Mouse (Mus musculus): ENCODE measurements at regions not wholly inside any gene's neighbourhood (a gene's known extent, or its start where the extent isn't known, plus 50 kb on each side); places are given as distances from the start of the nearest gene placed in this dataset.
"Not testable (repeated sequence)": the region's sequence is repeated elsewhere in the genome, so short reads cannot be mapped to it uniquely, and the experiment has no call there.

GRCm38 (mm10) chr2:53632816-53633474, 441.4 kb downstream of the Arl6ip6 start:
- DNase-seq = not testable (repeated sequence)

- DNase-seq = no peak
Measured at GRCm38 (mm10) chr2:53668599-53669372, 416.6 kb downstream of the Rprm start.

- no peak for DNase-seq
Measured at GRCm38 (mm10) chr2:53680350-53681011, 404.9 kb downstream of the Rprm start.

- no peak for DNase-seq
Measured at GRCm38 (mm10) chr2:53682599-53682998, 402.8 kb downstream of the Rprm start.

GRCm38 (mm10) chr2:53687281-53687680, 398.1 kb downstream of the Rprm start:
- DNase-seq = no peak

- no peak for DNase-seq
Measured at GRCm38 (mm10) chr2:53689223-53689880, 396.0 kb downstream of the Rprm start.

GRCm38 (mm10) chr2:53691580-53692118, 393.7 kb downstream of the Rprm start:
- DNase-seq = no peak

GRCm38 (mm10) chr2:53711213-53711612, 374.1 kb downstream of the Rprm start:
- no peak for DNase-seq

- no peak for DNase-seq
Measured at GRCm38 (mm10) chr2:53713106-53713640, 372.2 kb downstream of the Rprm start.

- no peak for DNase-seq
Measured at GRCm38 (mm10) chr2:53715017-53715416, 370.3 kb downstream of the Rprm start.

GRCm38 (mm10) chr2:53723231-53723630, 362.1 kb downstream of the Rprm start:
- no peak for DNase-seq

GRCm38 (mm10) chr2:53728693-53729092, 356.7 kb downstream of the Rprm start:
- DNase-seq = no peak

- DNase-seq = no peak
Measured at GRCm38 (mm10) chr2:53730451-53730850, 354.9 kb downstream of the Rprm start.

- DNase-seq = no peak
Measured at GRCm38 (mm10) chr2:53763486-53763885, 321.9 kb downstream of the Rprm start.

GRCm38 (mm10) chr2:53782035-53782434, 303.3 kb downstream of the Rprm start:
- not testable (repeated sequence) for DNase-seq

GRCm38 (mm10) chr2:53788599-53788998, 296.8 kb downstream of the Rprm start:
- DNase-seq = not testable (repeated sequence)

GRCm38 (mm10) chr2:53796605-53797004, 288.7 kb downstream of the Rprm start:
- no peak for DNase-seq

GRCm38 (mm10) chr2:53803666-53804065, 281.7 kb downstream of the Rprm start:
- DNase-seq = no peak

GRCm38 (mm10) chr2:53850815-53851528, 234.4 kb downstream of the Rprm start:
- DNase-seq = no peak
